Mouse (Mus musculus) embryonic facial prominence, embryonic 13.5 days (tissue): ENCODE data around the gene Zfp709. TPM values are rescaled to one million over a fixed set of nuclear protein-coding genes. Genes with fewer than 3 reads are reported as not detected.
"Not testable (repeated sequence)": the region's sequence is repeated elsewhere in the genome, so short reads cannot be mapped to it uniquely, and the experiment has no call there.

Source experiments
- ATAC-seq: fragments of 200-750 bp; cut with Nextera tagmentation; 2 replicates; pipeline ENCODE4 v1.8.0; 2017; ENCODE audit warnings: low read depth; ENCODE audit not compliant: insufficient number of reproducible peaks, insufficient read depth, low FRiP score, low TSS enrichment
- H3K27ac ChIP-seq: fragments of 300-500 bp; sonication (generic); 2 replicates; pipeline ENCODE4 v1.5.1; 2015; ENCODE audit warnings: moderate library complexity, mild to moderate bottlenecking, inconsistent platforms
- H3K27me3 ChIP-seq: fragments of 300-500 bp; sonication (generic); 2 replicates; pipeline ENCODE4 v1.6.1; 2015; ENCODE audit warnings: mild to moderate bottlenecking, inconsistent platforms
- H3K36me3 ChIP-seq: fragments of 300-500 bp; sonication (generic); 2 replicates; pipeline ENCODE4 v1.6.1; 2015; ENCODE audit warnings: mild to moderate bottlenecking, inconsistent platforms
- H3K4me1 ChIP-seq: fragments of 300-500 bp; sonication (generic); 2 replicates; pipeline ENCODE4 v1.6.1; 2015; ENCODE audit warnings: inconsistent platforms
- H3K4me2 ChIP-seq: fragments of 300-500 bp; sonication (generic); 2 replicates; pipeline ENCODE4 v1.6.1; 2015; ENCODE audit warnings: moderate library complexity, mild to moderate bottlenecking, inconsistent platforms
- H3K4me3 ChIP-seq: fragments of 300-500 bp; sonication (generic); 2 replicates; pipeline ENCODE4 v1.5.1; 2015; ENCODE audit warnings: mild to moderate bottlenecking, inconsistent platforms
- H3K9ac ChIP-seq: fragments of 300-500 bp; sonication (generic); 2 replicates; pipeline ENCODE4 v1.6.1; 2015; ENCODE audit warnings: mild to moderate bottlenecking, inconsistent platforms
- H3K9me3 ChIP-seq: fragments of 300-500 bp; sonication (generic); 2 replicates; pipeline ENCODE4 v1.6.1; 2016; ENCODE audit warnings: inconsistent platforms
- WGBS: fragments of 180-500 bp; shearing (Covaris S2); methylation state at CpG from one replicate; pipeline ENCODE4 v1.1.7; 2015; ENCODE audit warnings: mixed read lengths; 5-methylcytosine and 5-hydroxymethylcytosine counted together
- polyA plus RNA-seq: library from polyadenylated mRNA; unstranded; fragments of >200 nt; fragmentation: Nextera tagmentation; extraction: Ambion mirVana; gene quantifications from 2 replicates; pipeline ENCODE4 v1.2.1, GENCODE M21; 2015

Gene Zfp709
- polyA plus RNA-seq, 1 experiment from 2014 or later = 7.7 TPM

- not testable (repeated sequence) for ATAC-seq, H3K4me3 ChIP-seq, H3K9ac ChIP-seq, H3K9me3 ChIP-seq, H3K27ac ChIP-seq, H3K36me3 ChIP-seq, H3K4me1 ChIP-seq, H3K4me2 ChIP-seq, H3K27me3 ChIP-seq
Observed at GRCm38 (mm10) chr8:71862038-71862437, 19.8 kb upstream of the Zfp709 start.

GRCm38 (mm10) chr8:71900666-71901065, 18.8 kb downstream of the Zfp709 start:
- H3K9ac ChIP-seq, H3K27me3 ChIP-seq, H3K4me3 ChIP-seq, ATAC-seq, H3K4me2 ChIP-seq, H3K4me1 ChIP-seq, H3K9me3 ChIP-seq, H3K36me3 ChIP-seq, H3K27ac ChIP-seq: not testable (repeated sequence)
- whole genome bisulfite sequencing = 43% methylated on average over 11 of the region's 11 CpGs

GRCm38 (mm10) chr8:71903084-71903483, 21.3 kb downstream of the Zfp709 start:
- H3K4me2 ChIP-seq, H3K9me3 ChIP-seq, ATAC-seq, H3K9ac ChIP-seq, H3K4me1 ChIP-seq, H3K36me3 ChIP-seq, H3K27ac ChIP-seq, H3K27me3 ChIP-seq, H3K4me3 ChIP-seq: not testable (repeated sequence)
- 82% methylated on average over 1 of the region's 1 CpGs for WGBS

GRCm38 (mm10) chr8:71906809-71907208, 25.0 kb downstream of the Zfp709 start:
- no peaks in the 10 kb centered on the region for H3K27me3 ChIP-seq
- no peaks in the 10 kb centered on the region for H3K4me1 ChIP-seq
- no peak overlapping the region for H3K27ac ChIP-seq
- H3K36me3 ChIP-seq = no peaks in the 10 kb centered on the region
- ATAC-seq = no peak
- H3K9me3 ChIP-seq = no peaks in the 10 kb centered on the region
- no peak overlapping the region for H3K9ac ChIP-seq
- H3K4me3 ChIP-seq = no peak overlapping the region
- 95% methylated on average over 1 of the region's 1 CpGs for WGBS
- no peak overlapping the region for H3K4me2 ChIP-seq

- no peaks in the 10 kb centered on the region for H3K4me1 ChIP-seq
- H3K9ac ChIP-seq = no peak overlapping the region
- no peak for ATAC-seq
- 96% methylated on average over 5 of the region's 5 CpGs for WGBS
- peak overlapping the region; percentile 99 for H3K27ac ChIP-seq
- H3K4me2 ChIP-seq = peak overlapping the region; percentile 65
- no peaks in the 10 kb centered on the region for H3K36me3 ChIP-seq
- H3K9me3 ChIP-seq = no peaks in the 10 kb centered on the region
- peak overlapping the region; percentile 74 for H3K4me3 ChIP-seq
- no peaks in the 10 kb centered on the region for H3K27me3 ChIP-seq
Observed at GRCm38 (mm10) chr8:71907798-71908257, 26.0 kb downstream of the Zfp709 start.

- Histone ChIP-seq H3K27me3 (no peaks in the 10 kb centered on the region), H3K27ac (peak within 1 kb of the TSS; percentile 99), H3K36me3 (peaks cover 3% of the 10 kb centered on the region), H3K9me3 (no peaks in the 10 kb centered on the region), H3K9ac (peak within 1 kb of the TSS; percentile 90), H3K4me1 (no peaks in the 10 kb centered on the region), H3K4me3 (peak within 1 kb of the TSS; percentile 74), H3K4me2 (peak within 1 kb of the TSS; percentile 65)
- WGBS = 5% methylated on average over 47 of the region's 47 CpGs
- peak; percentile 93 for ATAC-seq
Observed at GRCm38 (mm10) chr8:71908309-71909261, 26.8 kb downstream of the Zfp709 start, which contains the start of the genes Zfp882 and Zfp617. Gene Zfp882, plus strand, starts transcription at chr8:71908608. Gene Zfp617, plus strand, starts transcription at chr8:71908635.

- WGBS = 89% methylated on average over 2 of the region's 2 CpGs
- Histone ChIP-seq H3K4me2 (no peak overlapping the region), H3K36me3 (peaks cover 36% of the 10 kb centered on the region), H3K27me3 (no peaks in the 10 kb centered on the region), H3K4me1 (no peaks in the 10 kb centered on the region), H3K4me3 (no peak overlapping the region), H3K9ac (no peak overlapping the region), H3K9me3 (no peaks in the 10 kb centered on the region), H3K27ac (no peak overlapping the region)
- ATAC-seq = no peak
Observed at GRCm38 (mm10) chr8:71912286-71912685, 30.5 kb downstream of the Zfp709 start.

GRCm38 (mm10) chr8:71922567-71923401, 41.0 kb downstream of the Zfp709 start:
- Histone ChIP-seq H3K9ac (peak overlapping the region; percentile 92), H3K4me2 (peak overlapping the region; percentile 74), H3K4me3 (peak overlapping the region; percentile 77), H3K9me3 (no peaks in the 10 kb centered on the region), H3K27me3 (no peaks in the 10 kb centered on the region), H3K4me1 (0 out of 2 replicates have a peak, but pooled peaks cover 3% of the 10 kb centered on the region), H3K36me3 (peaks cover 10% of the 10 kb centered on the region), H3K27ac (peak overlapping the region; percentile 98)
- under 1% methylated on average over 57 of the region's 57 CpGs for WGBS
- peak; percentile 99 for ATAC-seq

- Histone ChIP-seq H3K4me3 (no peak overlapping the region), H3K4me1 (0 out of 2 replicates have a peak, but pooled peaks cover 3% of the 10 kb centered on the region), H3K27me3 (no peaks in the 10 kb centered on the region), H3K9ac (no peak overlapping the region), H3K36me3 (peaks cover 29% of the 10 kb centered on the region), H3K4me2 (no peak overlapping the region), H3K27ac (no peak overlapping the region), H3K9me3 (no peaks in the 10 kb centered on the region)
- no peak for ATAC-seq
- WGBS = 97% methylated on average over 5 of the region's 5 CpGs
Observed at GRCm38 (mm10) chr8:71925791-71926190, 44.0 kb downstream of the Zfp709 start.

GRCm38 (mm10) chr8:71926551-71926950, 44.7 kb downstream of the Zfp709 start:
- Histone ChIP-seq H3K4me3 (no peak overlapping the region), H3K4me2 (no peak overlapping the region), H3K9ac (no peak overlapping the region), H3K27me3 (no peaks in the 10 kb centered on the region), H3K4me1 (0 out of 2 replicates have a peak, but pooled peaks cover 3% of the 10 kb centered on the region), H3K27ac (no peak overlapping the region), H3K36me3 (peaks cover 37% of the 10 kb centered on the region), H3K9me3 (peaks cover 3% of the 10 kb centered on the region)
- WGBS = 98% methylated on average over 3 of the region's 3 CpGs
- no peak for ATAC-seq

- 0 out of 2 replicates have a peak, but pooled peaks cover 3% of the 10 kb centered on the region for H3K4me1 ChIP-seq
- no peak overlapping the region for H3K27ac ChIP-seq
- no peak overlapping the region for H3K9ac ChIP-seq
- H3K4me3 ChIP-seq = no peak overlapping the region
- no peak for ATAC-seq
- H3K4me2 ChIP-seq = no peak overlapping the region
- H3K9me3 ChIP-seq = peaks cover 3% of the 10 kb centered on the region
- H3K27me3 ChIP-seq = no peaks in the 10 kb centered on the region
- peaks cover 41% of the 10 kb centered on the region for H3K36me3 ChIP-seq
Observed at GRCm38 (mm10) chr8:71927779-71928178, 46.0 kb downstream of the Zfp709 start.
